Mouse (Mus musculus) liver, adult 2 months (tissue): ENCODE results near the gene Cabp1.

Experiments used
- CTCF ChIP-seq: fragments of 200-500 bp; IDR thresholded peaks from 2 replicates; pipeline ENCODE4 v1.5.1; 2011; ENCODE audit warnings: low read depth, low read length, control low read depth
- POLR2A ChIP-seq: fragments of 200-500 bp; IDR thresholded peaks from 2 replicates; pipeline ENCODE4 v1.6.1; 2011; ENCODE audit warnings: low read length, control low read depth; ENCODE audit not compliant: insufficient read depth; ENCODE audit errors: extremely low read depth

- TF ChIP-seq CTCF, result no peak
- TF ChIP-seq POLR2A, result no peak
Measured at GRCm38 (mm10) chr5:115193226-115193625, 955 bp downstream of the Cabp1 start.
